Mouse (Mus musculus) embryonic facial prominence, embryonic 11.5 days (tissue): Measurements from ENCODE around the gene Mast4. TPM values are rescaled to one million over a fixed set of nuclear protein-coding genes. Genes with fewer than 3 reads are reported as not detected.
A peak's percentile ranks its signal among the peaks of the same experiment; 100 is the strongest.
"Not testable (repeated sequence)": the region's sequence is repeated elsewhere in the genome, so short reads cannot be mapped to it uniquely, and the experiment has no call there.

ENCODE experiments used
- ATAC-seq: fragments of 200-750 bp; cut with Nextera tagmentation; replicated peaks from 2 replicates; pipeline ENCODE4 v1.8.0; 2017; ENCODE audit warnings: low read depth; ENCODE audit not compliant: insufficient number of reproducible peaks, low FRiP score, low TSS enrichment
- DNase-seq: peaks from one replicate; pipeline ENCODE4 v3.0.0-alpha.2; 2015; ENCODE audit warnings: low spot score
- H3K27ac ChIP-seq: fragments of 300-500 bp; sonication (generic); replicated peaks from 2 replicates; pipeline ENCODE4 v1.5.1; 2014; ENCODE audit warnings: mild to moderate bottlenecking, low read depth, low read length, control low read depth
- H3K27me3 ChIP-seq: fragments of 300-500 bp; sonication (generic); 2 replicates; pipeline ENCODE4 v1.6.1; 2014; ENCODE audit warnings: mild to moderate bottlenecking, low read length, moderate library complexity, mixed read lengths; ENCODE audit not compliant: control insufficient read depth, insufficient read depth
- H3K36me3 ChIP-seq: fragments of 300-500 bp; sonication (generic); replicated peaks from 2 replicates; pipeline ENCODE4 v1.6.1; 2014; ENCODE audit warnings: low read depth, mild to moderate bottlenecking, low read length, moderate library complexity, mixed read lengths; ENCODE audit not compliant: control insufficient read depth, insufficient read depth
- H3K4me1 ChIP-seq: fragments of 300-500 bp; sonication (generic); 2 replicates; pipeline ENCODE4 v1.6.1; 2014; ENCODE audit warnings: low read length, mixed read lengths; ENCODE audit not compliant: control insufficient read depth, insufficient read depth
- H3K4me2 ChIP-seq: fragments of 300-500 bp; sonication (generic); 2 replicates; pipeline ENCODE4 v1.6.1; 2014; ENCODE audit warnings: low read depth, mild to moderate bottlenecking, control low read depth, low read length, moderate library complexity
- H3K4me3 ChIP-seq: fragments of 300-500 bp; sonication (generic); 2 replicates; pipeline ENCODE4 v1.5.1; 2014; ENCODE audit warnings: low read depth, low read length, control low read depth
- H3K9ac ChIP-seq: fragments of 300-500 bp; sonication (generic); replicated peaks from 2 replicates; pipeline ENCODE4 v1.6.1; 2014; ENCODE audit warnings: mild to moderate bottlenecking, control low read depth, low read length
- H3K9me3 ChIP-seq: fragments of 300-500 bp; sonication (generic); replicated peaks from 2 replicates; pipeline ENCODE4 v1.6.1; 2016; ENCODE audit warnings: mild to moderate bottlenecking, low read length, inconsistent platforms, mixed read lengths; ENCODE audit not compliant: control insufficient read depth
- WGBS: fragments of 180-500 bp; shearing (Covaris S2); extraction: QIAGEN DNeasy Blood & Tissue Kit; methylation state at CpG from one replicate; pipeline ENCODE4 v1.1.7; 2014; 5-methylcytosine and 5-hydroxymethylcytosine counted together
- polyA plus RNA-seq: library from polyadenylated mRNA; unstranded; fragments of >200 nt; fragmentation: Nextera tagmentation; extraction: Ambion mirVana; gene quantifications from 2 replicates; pipeline ENCODE4 v1.2.1, GENCODE M21; 2014

The Mast4 gene
- 17.1 and 21.5 TPM in 2 replicates for polyA plus RNA-seq

DNA sequence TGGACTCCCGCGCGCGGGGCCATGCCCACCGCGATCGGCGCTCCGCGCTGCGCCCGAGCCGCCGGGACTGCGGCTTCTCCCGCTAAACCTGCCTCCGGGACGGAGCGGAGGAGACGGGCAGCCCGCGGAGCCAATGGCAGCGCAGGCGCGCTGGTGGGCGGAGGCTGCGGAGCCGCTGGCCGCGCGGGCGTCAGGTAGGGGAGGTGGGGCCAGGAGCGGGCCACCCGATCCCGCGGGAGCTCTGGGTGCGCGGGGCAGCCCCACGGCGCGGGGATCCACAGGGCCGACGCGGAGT, at the start of gene Mast4:
TSS of gene Mast4 (minus strand) at position 106 of the 295 bp plus-strand sequence.
- peaks cover 23% of the 10 kb centered on the region for H3K27me3 ChIP-seq
- WGBS: under 1% methylated on average over 41 of the region's 44 CpGs
- ATAC-seq: peak; percentile 93
- peak within 1 kb of the TSS; percentile 93 for H3K4me2 ChIP-seq
- H3K27ac ChIP-seq: no peak within 1 kb of the TSS
- H3K9ac ChIP-seq: peak within 1 kb of the TSS; percentile 55
- no peaks in the 10 kb centered on the region; the same call in 1 of the 2 replicates for H3K4me1 ChIP-seq
- H3K9me3 ChIP-seq: no peaks in the 10 kb centered on the region
- no peaks in the 10 kb centered on the region for H3K36me3 ChIP-seq
- peak within 1 kb of the TSS; percentile 74 for H3K4me3 ChIP-seq
- DNase-seq: peak; percentile 88

DNA sequence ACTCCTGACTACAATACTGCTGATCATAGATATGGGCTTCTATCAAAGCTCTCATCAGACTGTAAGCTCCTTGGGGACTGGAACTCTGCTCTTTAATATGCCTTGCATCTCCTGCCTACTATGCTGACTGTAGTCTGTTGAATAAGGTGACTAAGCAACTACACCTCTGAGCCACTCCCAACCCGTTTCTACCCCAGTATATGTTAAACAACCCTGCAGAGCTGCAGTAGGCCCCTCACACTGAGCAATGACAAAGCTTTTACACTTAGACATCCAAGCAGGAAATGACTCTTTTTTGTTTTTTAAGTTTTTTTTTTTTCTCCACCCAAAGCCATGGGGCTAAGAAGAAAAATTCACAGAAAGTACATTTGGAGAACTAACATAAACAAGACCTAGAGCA, 40.2 kb upstream of the Mast4 start:
- no peak for DNase-seq
- 48% methylated on average over 1 of the region's 1 CpGs for WGBS
- Histone ChIP-seq H3K27me3 (no peaks in the 10 kb centered on the region), H3K4me3 (no peak overlapping the region), H3K9me3 (no peaks in the 10 kb centered on the region), H3K9ac (no peak overlapping the region), H3K36me3 (no peaks in the 10 kb centered on the region), H3K4me2 (no peak overlapping the region), H3K27ac (no peak overlapping the region), H3K4me1 (no peaks in the 10 kb centered on the region)
- no peak for ATAC-seq

DNA sequence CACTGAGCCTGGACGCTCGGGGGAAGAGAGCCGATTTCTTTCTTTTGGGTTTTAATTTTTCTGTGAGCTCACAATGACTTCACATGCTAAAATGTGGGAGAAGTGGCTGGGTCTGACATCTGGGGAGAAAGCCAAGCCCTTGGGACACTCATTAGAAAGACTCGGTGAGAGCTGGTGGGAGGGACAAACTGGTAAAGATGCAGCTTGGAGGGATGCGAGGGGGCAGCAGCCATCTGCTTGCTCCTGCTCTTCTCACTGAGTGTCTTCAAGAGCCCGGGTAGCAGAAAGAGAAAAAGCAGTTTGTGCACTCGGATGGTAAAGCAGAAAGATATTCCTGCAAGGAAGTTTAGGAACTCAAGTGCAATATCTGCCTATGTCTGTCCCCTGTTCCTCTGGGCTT, 34.9 kb upstream of the Mast4 start:
- Histone ChIP-seq H3K36me3 (no peaks in the 10 kb centered on the region), H3K4me3 (no peak overlapping the region), H3K27ac (no peak overlapping the region), H3K4me2 (no peak overlapping the region), H3K9ac (no peak overlapping the region), H3K4me1 (no peaks in the 10 kb centered on the region), H3K27me3 (no peaks in the 10 kb centered on the region), H3K9me3 (no peaks in the 10 kb centered on the region)
- WGBS: 86% methylated on average over 7 of the region's 7 CpGs
- ATAC-seq (no peak), DNase-seq (no peak)

DNA sequence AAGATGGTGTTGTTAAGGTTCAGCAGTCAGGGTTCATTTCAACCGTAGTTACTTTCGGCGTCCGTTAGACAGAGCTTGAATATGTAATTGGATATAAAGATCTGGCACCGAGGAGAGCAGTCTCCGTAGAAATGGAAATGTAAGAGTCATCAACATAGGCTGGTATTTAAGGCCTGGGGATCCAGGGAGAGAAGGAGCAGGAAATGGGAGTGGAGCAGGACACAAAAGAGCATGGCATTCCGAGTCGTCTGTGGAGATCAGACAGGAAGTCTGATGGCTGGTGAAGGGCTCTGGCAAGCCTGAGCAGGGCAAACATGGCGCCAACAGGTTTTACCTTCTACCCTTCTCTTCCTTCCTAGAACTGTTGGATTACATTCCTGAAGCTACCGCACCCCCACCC, 28.9 kb upstream of the Mast4 start:
- H3K4me1 ChIP-seq: no peaks in the 10 kb centered on the region
- no peaks in the 10 kb centered on the region for H3K9me3 ChIP-seq

DNA sequence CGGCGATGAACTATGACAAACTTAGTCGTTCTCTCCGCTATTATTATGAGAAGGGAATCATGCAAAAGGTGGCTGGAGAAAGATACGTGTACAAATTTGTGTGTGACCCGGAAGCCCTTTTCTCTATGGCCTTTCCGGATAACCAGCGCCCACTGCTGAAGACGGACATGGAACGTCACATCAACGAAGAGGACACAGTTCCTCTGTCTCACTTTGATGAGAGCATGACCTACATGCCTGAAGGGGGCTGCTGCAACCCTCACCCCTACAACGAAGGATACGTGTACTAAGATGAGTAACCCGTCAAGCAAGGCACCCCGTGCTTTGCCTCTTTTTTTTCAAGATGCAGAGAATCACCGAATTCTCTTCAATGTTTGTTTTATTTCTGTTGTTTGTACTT, 23.1 kb upstream of the Mast4 start:
- not testable (repeated sequence) for H3K9ac ChIP-seq, H3K4me2 ChIP-seq, H3K4me3 ChIP-seq, H3K27me3 ChIP-seq, H3K27ac ChIP-seq, DNase-seq, ATAC-seq, H3K9me3 ChIP-seq, H3K36me3 ChIP-seq, H3K4me1 ChIP-seq
- 96% methylated on average over 16 of the region's 16 CpGs for WGBS

More for the DNA sequence above, 28.9 kb upstream of the Mast4 start:
- no peaks in the 10 kb centered on the region for H3K36me3 ChIP-seq
- whole genome bisulfite sequencing: 79% methylated on average over 10 of the region's 10 CpGs
- ATAC-seq: no peak
- no peaks in the 10 kb centered on the region for H3K27me3 ChIP-seq
- DNase-seq: no peak
- no peak overlapping the region for H3K27ac ChIP-seq
- no peak overlapping the region for H3K9ac ChIP-seq
- no peak overlapping the region for H3K4me3 ChIP-seq
- no peak overlapping the region for H3K4me2 ChIP-seq

DNA sequence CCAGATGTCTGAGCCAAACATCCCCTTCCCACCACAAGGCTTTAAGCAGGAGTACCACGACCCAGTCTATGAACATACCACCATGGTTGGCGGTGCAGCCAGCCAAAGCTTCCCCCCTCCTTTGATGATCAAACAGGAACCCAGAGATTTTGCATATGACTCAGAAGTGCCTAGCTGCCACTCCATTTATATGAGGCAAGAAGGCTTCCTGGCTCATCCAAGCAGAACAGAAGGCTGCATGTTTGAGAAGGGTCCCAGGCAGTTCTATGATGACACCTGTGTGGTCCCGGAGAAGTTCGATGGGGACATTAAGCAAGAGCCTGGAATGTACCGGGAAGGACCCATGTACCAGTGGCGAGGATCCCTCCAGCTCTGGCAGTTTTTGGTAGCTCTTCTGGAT, 22.6 kb upstream of the Mast4 start:
- H3K27ac ChIP-seq: not testable (repeated sequence)
- 96% methylated on average over 5 of the region's 6 CpGs for WGBS

DNA sequence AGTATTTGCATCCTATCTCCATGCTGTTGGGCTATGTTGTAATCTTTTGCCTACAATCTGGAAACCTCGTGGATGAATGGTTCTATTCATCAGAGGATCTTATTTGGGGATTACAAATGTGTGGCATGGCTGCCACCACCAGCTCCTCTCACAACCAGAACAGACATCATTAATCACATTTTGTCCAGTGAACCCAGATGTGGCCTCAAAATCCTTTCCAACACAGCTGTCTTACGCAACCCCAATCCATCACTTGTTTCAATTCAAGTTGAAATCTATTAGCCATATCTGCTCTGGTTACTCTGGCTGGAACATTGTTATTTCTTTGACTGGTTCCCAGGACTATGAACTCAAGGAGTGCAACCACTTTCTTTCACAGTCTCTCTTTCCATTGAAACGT, 20.4 kb upstream of the Mast4 start:
- Histone ChIP-seq H3K4me3 (no peak overlapping the region), H3K27ac (no peak overlapping the region), H3K27me3 (no peaks in the 10 kb centered on the region), H3K4me2 (no peak overlapping the region), H3K36me3 (no peaks in the 10 kb centered on the region), H3K9me3 (no peaks in the 10 kb centered on the region), H3K9ac (no peak overlapping the region), H3K4me1 (no peaks in the 10 kb centered on the region)
- DNase-seq (no peak), ATAC-seq (no peak)
- 77% methylated on average over 3 of the region's 3 CpGs for WGBS

More for the DNA sequence above, 22.6 kb upstream of the Mast4 start:
- H3K9me3 ChIP-seq, H3K27me3 ChIP-seq, ATAC-seq, H3K4me1 ChIP-seq, H3K9ac ChIP-seq, H3K4me2 ChIP-seq, DNase-seq, H3K4me3 ChIP-seq, H3K36me3 ChIP-seq: not testable (repeated sequence)

DNA sequence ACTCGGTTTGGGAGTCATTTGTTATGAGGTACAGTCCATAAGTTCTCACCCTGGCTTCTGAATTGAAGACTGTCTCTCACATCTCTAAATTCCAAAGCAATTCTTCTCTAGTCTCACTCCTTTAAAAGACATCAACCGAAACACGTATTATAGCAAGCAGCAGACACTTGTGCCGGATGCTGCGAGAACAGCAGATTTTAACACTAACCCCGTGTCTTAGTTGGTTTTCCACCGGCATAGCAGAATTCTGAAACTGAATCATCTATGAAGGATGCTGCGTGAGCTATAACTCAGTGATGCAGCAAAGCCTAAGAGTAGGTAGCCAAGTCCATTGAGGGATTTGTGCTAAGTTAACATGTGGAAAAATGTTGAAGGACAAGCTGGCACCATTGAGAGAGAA, 10.5 kb upstream of the Mast4 start:
- WGBS: 94% methylated on average over 8 of the region's 8 CpGs
- H3K4me1 ChIP-seq: no peaks in the 10 kb centered on the region
- ATAC-seq (no peak), DNase-seq (no peak)
- no peaks in the 10 kb centered on the region for H3K27me3 ChIP-seq
- H3K27ac ChIP-seq: no peak overlapping the region
- no peak overlapping the region for H3K9ac ChIP-seq
- no peak overlapping the region for H3K4me3 ChIP-seq
- no peak overlapping the region for H3K4me2 ChIP-seq
- H3K9me3 ChIP-seq: no peaks in the 10 kb centered on the region
- H3K36me3 ChIP-seq: no peaks in the 10 kb centered on the region
